Mouse (Mus musculus): Measurements from ENCODE around the gene Apeh.
"Not testable (repeated sequence)": the region's sequence is repeated elsewhere in the genome, so short reads cannot be mapped to it uniquely, and the experiment has no call there.

Apeh gene

DNA sequence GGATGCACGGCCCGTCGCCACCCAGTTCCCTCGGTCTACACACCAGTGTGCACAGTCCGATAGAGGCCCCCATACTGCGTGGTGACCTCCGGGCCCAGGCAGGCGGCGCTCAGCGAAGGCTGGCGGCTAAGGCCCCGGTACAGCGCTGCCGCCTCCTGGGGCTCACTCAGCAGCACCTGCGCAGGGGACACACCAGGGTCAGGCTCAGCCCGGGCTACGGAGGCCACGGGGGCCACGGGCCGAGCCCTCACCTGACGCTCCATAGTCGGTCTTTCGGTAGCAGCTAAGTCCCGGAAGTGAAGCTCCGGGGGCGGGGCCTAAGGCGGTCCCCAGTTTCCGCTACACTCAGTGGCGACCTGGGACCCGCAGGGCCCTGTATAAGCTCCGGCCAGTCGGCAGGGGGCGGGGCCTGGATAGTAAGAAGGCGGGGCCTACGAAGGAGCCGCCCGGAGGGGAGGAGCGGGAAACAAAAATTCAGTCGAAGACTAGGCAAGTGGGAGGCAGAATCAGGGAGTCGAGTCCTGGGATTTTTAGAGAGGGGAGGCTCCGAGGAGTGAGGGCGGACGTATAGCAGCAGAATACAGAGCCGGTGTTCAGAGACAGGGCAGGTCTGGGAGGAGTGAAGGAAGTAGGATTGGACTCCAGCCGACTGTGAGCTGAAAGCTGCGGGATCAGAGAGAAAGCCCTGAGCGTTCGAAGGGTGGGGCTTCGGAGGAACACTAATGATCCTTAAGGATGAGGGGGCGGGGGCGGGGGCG is at the start of gene Apeh:
Apeh (minus strand) TSS at position 423 of the 758 bp plus-strand sequence.
- peak; percentile 93 for DNase-seq (ENCODE audit: low read depth, low spot score)

- DNase-seq (ENCODE audit: low read depth, low spot score) = no peak
Observed at GRCm38 (mm10) chr9:108143470-108143869, 49.1 kb upstream of the Apeh start.

- DNase-seq (ENCODE audit: low read depth, low spot score) = no peak
Observed at GRCm38 (mm10) chr9:108141387-108141786, 47.0 kb upstream of the Apeh start.

- DNase-seq (ENCODE audit: low read depth, low spot score) = no peak
Observed at GRCm38 (mm10) chr9:108139963-108140695, 45.7 kb upstream of the Apeh start.

DNA sequence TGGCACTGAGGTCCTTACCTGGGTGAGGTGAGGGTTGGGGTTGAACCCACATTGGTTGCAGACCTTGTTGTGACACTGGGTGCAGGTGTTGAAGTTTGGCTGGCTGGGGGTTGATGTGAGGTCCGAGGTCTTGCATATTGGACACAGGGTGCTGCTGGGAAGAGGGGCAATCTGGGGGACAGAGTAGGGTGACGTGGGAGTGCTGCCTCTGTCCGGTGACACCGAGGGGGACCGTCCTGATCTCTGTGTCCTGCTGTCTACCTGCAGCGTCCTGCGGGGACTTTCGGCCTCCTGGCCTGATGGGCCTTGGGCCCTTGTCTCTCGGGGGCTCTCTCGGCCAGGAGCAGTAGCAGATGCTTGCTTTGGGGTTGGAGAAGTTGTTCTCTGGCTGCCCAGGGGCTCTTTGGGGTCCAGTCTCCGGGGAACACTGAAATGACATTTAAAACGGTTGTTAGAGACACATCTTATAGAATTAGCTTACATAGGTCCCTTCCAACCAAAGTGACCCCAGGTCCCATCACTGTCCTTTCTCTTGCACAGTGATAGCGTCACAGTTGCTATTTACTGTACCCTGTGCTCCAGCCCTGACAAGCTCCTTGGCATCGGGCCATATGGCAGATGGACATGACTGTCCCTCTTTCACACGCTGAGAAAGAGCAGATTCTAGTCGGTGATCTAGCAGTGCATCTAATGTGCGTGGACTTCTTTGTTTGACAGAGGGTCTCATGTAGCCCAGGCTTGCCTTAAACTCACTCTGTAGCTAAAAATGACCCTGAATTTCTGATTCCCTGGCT is 45.0 kb upstream of the Apeh start:
- no peak for DNase-seq (ENCODE audit: low read depth, low spot score)

DNA sequence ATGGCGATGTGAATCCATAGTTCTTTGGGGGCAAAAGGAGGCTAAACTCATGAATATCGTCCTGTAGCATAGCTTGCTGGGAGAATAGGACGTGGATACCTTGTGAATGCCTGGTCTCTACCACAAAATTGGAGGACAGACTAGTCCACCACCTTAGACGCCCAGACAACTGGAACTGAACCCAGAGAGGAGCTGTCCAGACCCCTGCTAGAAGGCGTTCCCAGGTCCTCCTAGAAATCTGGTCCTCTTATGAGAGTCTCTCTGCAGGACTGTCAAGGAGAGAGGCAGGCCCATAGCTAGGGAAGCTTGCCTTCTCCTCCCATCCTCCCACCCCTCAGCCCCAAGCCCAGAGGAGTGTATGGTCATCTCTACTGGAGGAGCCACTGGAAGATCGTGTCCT is 43.7 kb upstream of the Apeh start:
- DNase-seq (ENCODE audit: low read depth, low spot score) = no peak

GRCm38 (mm10) chr9:108137523-108137922 is 43.1 kb upstream of the Apeh start:
- no peak for DNase-seq (ENCODE audit: low read depth, low spot score)

- DNase-seq (ENCODE audit: low read depth, low spot score) = no peak
Observed at GRCm38 (mm10) chr9:108136930-108137462, 42.6 kb upstream of the Apeh start.

- DNase-seq (ENCODE audit: low read depth, low spot score) = no peak
Observed at GRCm38 (mm10) chr9:108136225-108136624, 41.8 kb upstream of the Apeh start.

DNA sequence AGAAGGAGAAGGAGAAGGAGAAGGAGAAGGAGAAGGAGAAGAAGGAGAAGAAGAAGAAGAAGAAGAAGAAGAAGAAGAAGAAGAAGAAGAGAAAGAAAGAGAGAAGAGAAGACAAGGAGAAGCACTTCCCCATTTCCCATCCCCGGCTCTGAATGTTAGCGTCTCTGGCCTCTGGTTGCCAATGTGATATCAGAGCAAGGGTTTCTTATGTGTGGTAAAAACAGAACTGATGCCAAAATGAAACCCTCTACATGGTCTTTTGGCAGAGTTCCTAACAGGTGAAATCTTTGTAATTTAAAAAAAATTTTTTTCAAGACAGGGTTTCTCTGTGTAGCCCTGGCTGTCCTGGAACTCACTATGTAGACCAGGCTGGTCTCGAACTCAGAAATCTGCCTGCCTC is 41.3 kb upstream of the Apeh start:
- DNase-seq (ENCODE audit: low read depth, low spot score) = not testable (repeated sequence)

DNA sequence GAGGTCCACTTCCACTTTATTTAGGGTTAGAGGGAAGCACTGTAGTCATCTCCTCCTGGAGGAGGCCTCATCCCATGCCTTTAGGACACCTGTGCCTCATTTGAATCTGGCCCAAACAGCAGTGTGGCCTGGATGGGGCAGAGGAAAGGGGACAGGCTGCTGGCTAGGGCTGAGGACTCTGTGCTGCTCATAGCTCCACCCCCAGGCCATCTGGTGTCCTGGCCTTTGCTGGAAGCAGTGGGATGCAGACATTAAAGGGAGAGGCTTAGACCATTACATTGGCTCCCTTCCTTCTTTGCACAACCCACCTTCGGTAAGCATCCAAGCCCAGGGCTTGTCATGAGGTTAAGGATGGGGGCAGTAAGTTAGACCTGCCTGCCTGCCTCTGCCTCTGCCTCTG is 39.1 kb upstream of the Apeh start:
- no peak for DNase-seq (ENCODE audit: low read depth, low spot score)

DNA sequence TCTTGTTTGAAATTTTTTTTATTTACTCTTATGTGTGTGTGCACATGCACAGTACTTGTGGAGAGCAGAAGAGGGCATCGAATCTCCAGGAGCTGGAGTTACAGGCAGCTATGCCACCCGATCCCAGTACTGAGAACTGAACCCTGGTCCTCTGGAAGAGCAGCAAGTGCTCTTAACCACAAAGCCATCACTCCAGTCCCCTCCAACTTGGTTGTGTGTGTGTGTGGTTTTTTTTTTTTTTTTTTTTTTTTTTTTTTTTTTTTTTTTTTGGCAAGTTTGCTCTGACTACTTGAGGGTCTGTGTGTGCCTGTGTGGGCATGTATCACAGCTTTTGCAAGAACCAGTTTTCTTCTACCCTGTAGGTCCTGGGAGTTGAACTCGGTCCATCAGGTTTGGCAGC is 38.0 kb upstream of the Apeh start:
- DNase-seq (ENCODE audit: low read depth, low spot score) = no peak

- no peak for DNase-seq (ENCODE audit: low read depth, low spot score)
Observed at GRCm38 (mm10) chr9:108131502-108131901, 37.1 kb upstream of the Apeh start.

DNA sequence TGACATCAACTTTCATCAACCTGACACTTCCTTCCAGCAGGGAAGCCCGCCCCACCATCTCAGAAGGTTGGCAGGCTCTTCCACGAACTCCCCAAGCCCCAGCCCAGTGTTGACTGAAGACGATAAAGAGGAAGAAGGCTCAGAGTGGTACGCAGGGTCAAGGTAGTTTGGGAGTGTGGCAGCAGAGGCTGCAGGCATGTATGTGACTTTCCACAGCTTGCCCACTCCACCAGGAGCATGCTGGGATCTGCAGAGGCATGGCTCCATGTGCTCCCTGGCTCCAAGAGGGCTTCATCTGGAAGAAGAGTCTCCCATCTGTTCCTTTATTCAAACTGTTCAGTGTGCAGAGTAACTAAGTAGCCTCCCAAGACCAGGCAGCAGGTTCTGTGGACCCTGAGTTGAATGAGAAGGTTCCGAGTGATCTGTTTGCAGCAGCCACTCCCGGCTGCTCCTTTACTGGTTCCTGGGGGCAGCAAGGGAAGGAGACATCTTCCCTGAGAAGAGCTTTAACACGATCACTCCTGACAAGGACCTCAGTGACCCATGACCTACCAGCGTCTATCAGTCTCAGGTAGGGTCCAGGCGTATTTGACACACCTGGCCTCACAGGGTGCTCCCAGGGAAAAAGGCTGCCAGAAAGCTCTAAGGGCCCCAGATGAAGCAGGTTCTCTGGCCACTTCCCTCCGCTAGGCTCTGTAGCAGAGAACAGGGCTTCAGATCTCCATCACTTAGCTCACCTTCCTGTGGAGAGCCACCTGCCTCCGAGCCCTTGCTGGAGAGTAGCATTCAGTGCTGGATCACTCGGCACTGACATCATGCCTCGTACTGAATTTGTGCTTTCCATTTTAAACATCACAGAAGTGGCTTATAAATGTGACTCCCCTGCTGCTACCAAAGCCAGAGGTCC is 34.9 kb upstream of the Apeh start:
- DNase-seq (ENCODE audit: low read depth, low spot score) = no peak

DNA sequence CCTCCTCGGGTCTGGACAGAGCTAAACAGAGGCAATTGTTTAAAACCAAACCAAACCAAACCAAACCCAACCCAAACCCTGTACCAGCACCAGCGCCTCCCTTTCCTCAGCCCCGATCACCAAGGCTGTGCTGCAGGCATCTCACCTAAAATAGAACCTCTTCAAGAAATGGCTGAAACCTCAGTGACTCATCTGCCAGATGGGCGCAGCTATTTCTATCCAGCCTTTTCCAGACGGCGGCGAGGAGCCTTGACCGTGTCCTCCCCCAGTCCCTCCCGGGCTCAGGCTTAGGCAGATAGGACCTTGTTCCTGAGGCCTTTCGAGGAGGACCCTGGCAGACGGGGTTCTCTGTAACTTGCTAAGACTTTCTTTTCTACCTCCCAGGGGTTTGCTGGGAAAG is 33.8 kb upstream of the Apeh start:
- DNase-seq (ENCODE audit: low read depth, low spot score) = no peak

GRCm38 (mm10) chr9:108126436-108127180 is 32.2 kb upstream of the Apeh start:
- DNase-seq (ENCODE audit: low read depth, low spot score) = no peak

DNA sequence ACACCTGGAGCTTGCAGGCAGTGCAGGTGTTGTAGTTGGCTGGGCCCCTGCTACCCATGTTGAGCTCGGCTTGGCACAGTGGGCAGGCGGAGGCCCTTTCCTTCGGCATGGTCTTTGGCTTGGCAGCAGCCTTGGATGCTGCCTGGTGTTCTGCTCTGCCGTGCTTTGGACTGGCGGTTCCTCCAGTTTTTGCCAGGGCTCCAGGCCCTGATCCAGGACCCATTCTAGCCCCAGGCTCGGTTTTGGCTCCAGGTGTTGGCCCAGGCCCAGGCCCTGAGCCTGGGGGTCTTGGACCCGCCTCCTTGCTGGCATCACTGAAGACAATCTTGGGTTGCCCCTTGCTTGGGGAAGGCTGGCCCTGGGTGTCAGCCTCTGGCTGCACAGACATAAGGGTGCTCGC is 31.3 kb upstream of the Apeh start:
- no peak for DNase-seq (ENCODE audit: low read depth, low spot score)

- DNase-seq (ENCODE audit: low read depth, low spot score) = no peak
Observed at GRCm38 (mm10) chr9:108123916-108124315, 29.5 kb upstream of the Apeh start.

- DNase-seq (ENCODE audit: low read depth, low spot score) = no peak
Observed at GRCm38 (mm10) chr9:108121170-108121969, 27.0 kb upstream of the Apeh start.

Measured in skeletal muscle tissue, adult 2 months (tissue).